Mouse (Mus musculus): Measurements from ENCODE around the gene Map3k5. TPM values are rescaled to one million over a fixed set of nuclear protein-coding genes. Genes with fewer than 3 reads are reported as not detected.

Map3k5 gene
- polyA plus RNA-seq, 2 experiments from 2014 or later: 9.6 to 15.7 TPM

DNA sequence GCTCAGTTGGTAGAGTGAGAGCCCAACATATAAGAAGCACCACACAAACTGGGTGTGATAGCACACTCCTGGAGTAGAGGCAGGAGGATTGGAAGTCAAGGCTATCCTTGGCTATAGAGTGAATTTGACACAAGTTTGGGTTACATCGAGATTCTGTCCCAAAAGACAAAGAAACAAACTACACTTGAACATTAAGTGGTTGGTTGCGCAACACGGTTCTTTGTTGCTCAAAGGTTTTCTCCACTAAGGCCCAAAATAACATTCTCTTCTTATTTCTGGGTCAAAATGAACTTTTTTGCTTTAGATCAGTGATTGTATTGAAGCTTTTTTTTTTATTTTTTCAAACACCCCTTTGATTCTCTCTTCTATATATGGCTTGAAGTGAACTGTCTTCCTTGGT is 75.7 kb downstream of the Map3k5 start:
- ATAC-seq: no peak

DNA sequence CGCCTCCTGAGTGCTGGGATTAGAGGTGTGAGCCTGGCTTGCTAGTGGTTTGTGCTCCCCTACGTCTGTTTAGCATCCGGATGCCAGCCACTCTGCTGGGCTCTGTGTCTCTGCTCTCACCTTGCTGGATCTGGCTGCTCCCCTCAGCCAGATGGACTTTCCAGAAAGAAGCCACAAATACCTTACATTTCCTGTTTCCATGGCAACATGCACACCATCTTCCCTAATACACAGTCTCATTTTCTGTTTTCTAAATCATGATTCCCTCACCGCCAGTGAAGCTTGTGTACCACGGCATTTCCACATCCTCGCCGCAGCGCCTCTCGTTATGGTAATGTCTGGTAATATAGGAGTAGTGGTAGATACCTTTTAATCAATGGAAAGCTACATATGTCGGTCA is 84.1 kb downstream of the Map3k5 start:
- ATAC-seq: no peak

DNA sequence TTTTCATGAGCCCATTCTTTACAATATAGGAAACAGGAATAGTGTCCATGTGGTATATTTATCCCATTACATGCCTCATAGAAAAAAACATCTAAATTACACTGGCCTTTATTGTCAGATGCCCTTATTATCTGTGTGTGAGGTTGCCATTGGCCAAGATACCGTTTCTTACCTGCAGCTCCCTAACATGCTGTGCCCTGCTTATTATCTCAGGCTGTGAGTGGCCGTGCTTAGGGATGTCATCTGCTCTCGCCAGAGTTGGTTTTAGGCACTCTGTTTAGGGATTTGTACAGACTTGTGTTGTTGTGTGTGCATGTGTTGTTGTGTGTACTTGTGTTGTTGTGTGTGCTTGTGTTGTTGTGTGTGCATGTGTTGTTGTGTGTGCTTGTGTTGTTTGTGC is 84.5 kb downstream of the Map3k5 start:
- no peak for ATAC-seq

- no peak for ATAC-seq
These were observed 87.0 kb downstream of the Map3k5 start for GRCm38 (mm10) chr10:20021256-20021655.

DNA sequence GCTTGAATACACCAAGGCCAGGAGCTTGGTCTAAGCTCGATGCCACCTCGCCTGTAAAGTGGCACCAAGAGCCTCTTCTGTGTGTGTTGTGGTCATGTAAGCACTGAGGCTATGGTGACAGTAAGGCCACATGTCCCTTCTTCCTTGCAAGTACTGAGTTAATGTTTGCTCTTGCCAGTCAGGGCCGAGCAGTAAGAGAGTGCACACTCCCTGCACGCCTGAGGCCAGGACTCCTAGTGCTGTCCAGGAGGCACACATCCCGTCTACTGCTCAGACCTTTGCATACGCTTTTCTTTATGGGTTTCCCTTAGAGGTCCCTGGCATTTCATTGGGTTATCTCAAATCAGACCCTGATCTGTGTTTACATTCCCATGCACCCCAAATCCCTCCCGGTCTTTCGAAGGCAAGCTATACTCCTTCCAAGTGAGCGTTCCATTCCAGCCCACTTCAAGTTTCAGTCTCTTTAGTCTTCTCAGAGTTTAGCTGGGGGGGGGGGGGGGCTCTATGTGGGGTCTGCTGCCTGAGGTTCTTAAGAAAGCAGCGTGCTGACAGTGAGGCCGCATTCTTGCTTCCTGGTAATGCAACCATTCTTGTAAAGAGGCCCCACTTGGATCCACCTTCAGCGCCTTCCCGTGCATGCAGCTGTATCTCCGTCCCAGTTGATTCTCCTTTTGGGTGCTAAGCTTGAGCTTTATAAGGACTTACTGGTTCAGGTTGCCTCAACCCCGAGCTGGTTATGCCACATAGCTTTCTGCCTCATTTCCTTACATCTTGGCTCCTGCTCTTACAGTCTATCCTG is 87.6 kb downstream of the Map3k5 start:
- ATAC-seq: no peak

GRCm38 (mm10) chr10:20022608-20023340 is 88.5 kb downstream of the Map3k5 start:
- ATAC-seq: no peak

DNA sequence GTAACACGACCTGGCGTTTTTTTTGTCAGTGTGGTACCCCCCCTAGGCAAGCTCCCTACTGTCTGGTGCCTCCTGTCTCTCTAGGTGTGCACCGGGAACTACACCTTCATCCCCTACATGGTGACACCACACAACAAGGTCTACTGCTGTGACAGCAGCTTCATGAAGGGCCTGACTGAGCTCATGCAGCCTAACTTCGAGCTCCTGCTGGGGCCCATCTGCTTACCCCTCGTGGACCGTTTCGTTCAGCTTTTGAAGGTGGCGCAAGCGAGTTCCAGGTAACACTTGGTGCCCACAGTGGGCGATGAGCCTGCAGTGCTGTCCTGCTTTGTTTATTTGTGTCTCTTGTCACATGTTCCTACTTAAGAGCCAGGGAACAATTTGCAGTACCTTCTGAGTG is 89.3 kb downstream of the Map3k5 start:
- no peak for ATAC-seq

DNA sequence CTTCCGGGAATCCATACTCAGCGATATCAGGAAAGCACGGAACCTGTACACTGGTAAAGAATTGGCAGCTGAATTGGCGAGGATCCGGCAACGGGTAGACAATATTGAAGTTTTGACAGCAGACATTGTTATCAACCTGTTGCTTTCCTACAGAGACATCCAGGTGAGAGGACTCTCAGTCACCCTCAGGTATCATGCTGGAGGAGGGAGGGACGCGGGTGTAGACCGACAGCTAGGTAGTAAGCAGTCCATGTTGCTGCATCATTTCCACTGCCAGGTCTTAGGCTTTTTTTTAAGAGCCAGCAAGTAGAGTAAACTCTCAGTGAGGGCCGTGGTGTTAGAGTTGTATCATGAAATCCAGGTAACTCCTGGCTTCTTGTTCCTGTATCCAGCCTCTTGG is 90.6 kb downstream of the Map3k5 start:
- ATAC-seq: no peak

- no peak for ATAC-seq
These were observed 91.7 kb downstream of the Map3k5 start for GRCm38 (mm10) chr10:20025781-20026520.

GRCm38 (mm10) chr10:20030703-20031102 is 96.4 kb downstream of the Map3k5 start:
- ATAC-seq: no peak

- no peak for ATAC-seq
These were observed 97.7 kb downstream of the Map3k5 start for GRCm38 (mm10) chr10:20031936-20032335.

DNA sequence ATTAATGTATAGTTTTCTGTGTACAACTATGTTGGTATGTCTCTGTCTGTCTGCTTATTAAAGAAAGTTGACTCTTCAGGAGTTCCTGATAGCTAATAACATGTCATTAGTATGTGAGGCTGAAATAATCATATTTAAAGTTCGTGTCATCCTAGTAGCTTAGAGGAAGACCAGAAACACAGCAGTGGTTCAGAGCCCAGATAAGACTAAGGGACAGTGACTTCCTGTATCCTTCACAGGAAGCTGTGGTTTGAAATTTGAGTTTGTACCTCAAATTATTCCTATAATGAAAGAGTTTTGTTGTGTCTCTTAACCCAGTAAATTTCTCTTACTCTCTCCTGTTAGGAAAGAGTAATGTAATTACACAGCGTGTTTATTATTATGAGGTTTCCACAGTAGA is 102.1 kb downstream of the Map3k5 start:
- peak; percentile 72 for ATAC-seq

- no peak for ATAC-seq
These were observed 102.6 kb downstream of the Map3k5 start for GRCm38 (mm10) chr10:20036846-20037245.

- ATAC-seq: no peak
These were observed 105.3 kb downstream of the Map3k5 start for GRCm38 (mm10) chr10:20039531-20039930.

- no peak for ATAC-seq
These were observed 105.8 kb downstream of the Map3k5 start for GRCm38 (mm10) chr10:20040116-20040515.

- ATAC-seq: peak; percentile 53
These were observed 106.4 kb downstream of the Map3k5 start for GRCm38 (mm10) chr10:20040677-20041076.

DNA sequence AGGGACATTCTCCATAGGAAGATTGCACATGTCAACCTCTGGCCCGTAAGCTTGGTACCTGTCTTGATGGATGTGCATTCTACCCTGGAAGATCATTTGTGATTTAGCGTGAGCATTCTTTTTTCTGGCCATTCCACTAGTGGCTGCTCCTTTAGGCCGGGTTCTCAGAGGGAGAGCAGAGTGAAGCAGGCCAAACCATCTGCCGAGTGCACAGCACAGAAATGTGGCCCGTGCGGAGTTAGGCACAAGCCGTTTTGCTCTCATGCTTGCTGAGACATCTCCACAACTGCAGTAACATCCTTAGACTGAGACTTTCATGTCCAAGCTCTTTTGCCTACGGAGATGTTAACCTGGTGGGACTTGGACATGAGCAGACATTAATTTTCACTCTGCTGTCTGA is 107.8 kb downstream of the Map3k5 start:
- ATAC-seq: no peak

DNA sequence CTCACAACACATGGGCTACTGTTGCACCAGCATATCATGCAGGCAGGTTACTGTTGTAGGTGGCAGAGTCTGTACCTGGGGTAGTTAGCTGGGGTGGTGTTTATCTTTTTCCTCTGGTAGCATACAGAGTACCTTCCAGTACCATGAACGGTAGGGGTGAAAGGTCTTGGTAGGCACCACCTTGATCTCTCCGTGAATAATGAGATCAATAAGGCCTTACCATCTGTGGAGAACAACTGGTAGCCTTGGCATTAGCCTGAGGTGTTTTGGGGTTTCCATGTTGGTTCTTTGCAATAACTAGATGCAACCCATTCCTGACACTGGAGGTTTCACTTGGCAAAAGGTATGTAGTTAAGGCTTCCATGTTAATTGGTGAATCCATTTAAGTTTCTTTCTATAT is 109.8 kb downstream of the Map3k5 start:
- ATAC-seq: no peak

DNA sequence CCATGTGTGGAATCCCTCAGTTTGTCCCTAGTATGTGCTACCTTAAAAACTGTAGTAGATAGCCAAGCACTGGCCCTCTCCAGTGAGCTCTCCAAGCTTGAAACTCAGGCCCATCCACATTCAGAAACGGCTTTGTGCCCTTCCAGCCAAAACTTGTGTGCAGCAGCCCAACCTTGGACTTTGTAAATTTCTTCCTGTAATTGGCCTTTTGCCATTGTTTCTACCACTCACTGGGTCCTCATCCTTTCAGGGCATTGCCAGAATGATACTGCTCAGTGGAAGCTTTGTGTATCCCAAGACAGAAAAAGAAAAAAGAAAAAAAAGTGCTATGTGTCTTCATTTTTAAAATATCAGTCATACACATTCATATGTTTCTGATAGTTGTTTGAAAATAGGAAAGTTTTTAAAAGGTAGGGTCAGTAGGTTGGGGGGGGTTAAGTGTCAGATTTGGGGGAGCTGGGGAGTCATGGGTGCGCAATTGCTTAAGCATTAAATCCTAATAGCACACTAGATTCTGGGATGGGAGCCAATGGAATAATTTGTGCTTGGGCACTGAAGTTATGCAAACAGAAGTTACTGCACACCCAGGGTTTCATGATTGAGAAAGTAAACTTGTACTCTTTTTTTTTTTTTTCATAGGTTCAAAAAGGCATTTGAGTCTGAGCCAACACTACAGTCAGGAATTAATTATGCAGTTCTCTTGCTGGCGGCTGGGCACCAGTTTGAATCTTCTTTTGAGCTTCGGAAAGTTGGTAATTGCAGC is 111.6 kb downstream of the Map3k5 start:
- ATAC-seq: no peak

- no peak for ATAC-seq
These were observed 122.8 kb downstream of the Map3k5 start for GRCm38 (mm10) chr10:20056859-20057644.

DNA sequence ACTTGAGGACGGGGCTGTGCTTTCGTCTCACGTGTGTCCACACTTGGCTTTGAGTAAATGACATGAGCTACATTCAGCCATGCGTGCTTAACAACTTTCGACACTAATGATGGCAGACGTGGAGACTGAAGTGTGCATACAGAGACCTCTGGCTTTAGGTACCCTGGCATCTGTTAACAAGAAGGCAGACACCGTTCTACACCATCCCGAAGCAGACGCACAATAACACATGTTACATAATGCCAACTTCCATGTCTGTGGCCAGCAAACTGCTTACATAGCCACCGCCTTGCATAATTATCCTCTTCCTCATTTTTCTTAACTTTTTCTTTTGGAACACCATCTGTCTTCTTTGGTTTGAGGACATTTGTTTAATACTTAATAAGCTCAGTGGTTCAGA is 123.8 kb downstream of the Map3k5 start:
- no peak for ATAC-seq

- no peak for ATAC-seq
These were observed 124.6 kb downstream of the Map3k5 start for GRCm38 (mm10) chr10:20058841-20059240.
